Mouse (Mus musculus) stomach, embryonic 16.5 days (tissue): ENCODE measurements around the gene Rbm4. TPM values are rescaled to one million over a fixed set of nuclear protein-coding genes. Genes with fewer than 3 reads are reported as not detected.
"Not testable (repeated sequence)": the region's sequence is repeated elsewhere in the genome, so short reads cannot be mapped to it uniquely, and the experiment has no call there.

ENCODE experiments used
- ATAC-seq: fragments of 200-750 bp; cut with Nextera tagmentation; 2 replicates; pipeline ENCODE4 v1.8.0; 2017; ENCODE audit warnings: moderate number of reproducible peaks, moderate TSS enrichment; ENCODE audit not compliant: insufficient read depth, low FRiP score
- H3K27ac ChIP-seq: fragments of 300-500 bp; sonication (generic); 2 replicates; pipeline ENCODE4 v1.5.1; 2014; ENCODE audit warnings: low read length
- H3K27me3 ChIP-seq: fragments of 300-500 bp; sonication (generic); 2 replicates; pipeline ENCODE4 v1.6.1; 2014; ENCODE audit warnings: low read length, control low read depth, mixed read lengths; ENCODE audit not compliant: control insufficient read depth, insufficient read depth
- H3K36me3 ChIP-seq: fragments of 300-500 bp; sonication (generic); 2 replicates; pipeline ENCODE4 v1.6.1; 2014; ENCODE audit warnings: low read length; ENCODE audit not compliant: control insufficient read depth, insufficient read depth
- H3K4me1 ChIP-seq: fragments of 300-500 bp; sonication (generic); 2 replicates; pipeline ENCODE4 v1.6.1; 2014; ENCODE audit warnings: low read length, control low read depth, mixed read lengths; ENCODE audit not compliant: control insufficient read depth, insufficient read depth
- H3K4me2 ChIP-seq: fragments of 300-500 bp; sonication (generic); 2 replicates; pipeline ENCODE4 v1.6.1; 2014; ENCODE audit warnings: low read depth, low read length, mixed read lengths
- H3K4me3 ChIP-seq: fragments of 300-500 bp; sonication (generic); replicated peaks from 2 replicates; pipeline ENCODE4 v1.5.1; 2014; ENCODE audit warnings: mild to moderate bottlenecking, low read length
- H3K9ac ChIP-seq: fragments of 300-500 bp; sonication (generic); 2 replicates; pipeline ENCODE4 v1.6.1; 2014; ENCODE audit warnings: low read length
- H3K9me3 ChIP-seq: fragments of 300-500 bp; sonication (generic); replicated peaks from 2 replicates; pipeline ENCODE4 v1.6.1; 2016; ENCODE audit warnings: low read length, control low read depth; ENCODE audit not compliant: control insufficient read depth
- WGBS: fragments of 180-500 bp; shearing (Covaris S2); extraction: QIAGEN DNeasy Blood & Tissue Kit; methylation state at CpG from one replicate; pipeline ENCODE4 v1.1.7; 2014; 5-methylcytosine and 5-hydroxymethylcytosine counted together
- polyA plus RNA-seq: library from polyadenylated mRNA; unstranded; fragments of >200 nt; fragmentation: Nextera tagmentation; extraction: Ambion mirVana; gene quantifications from 2 replicates; pipeline ENCODE4 v1.2.1, GENCODE M21; 2015

Rbm4 gene
- polyA plus RNA-seq, 1 experiment from 2014 or later = 47.4 TPM

DNA sequence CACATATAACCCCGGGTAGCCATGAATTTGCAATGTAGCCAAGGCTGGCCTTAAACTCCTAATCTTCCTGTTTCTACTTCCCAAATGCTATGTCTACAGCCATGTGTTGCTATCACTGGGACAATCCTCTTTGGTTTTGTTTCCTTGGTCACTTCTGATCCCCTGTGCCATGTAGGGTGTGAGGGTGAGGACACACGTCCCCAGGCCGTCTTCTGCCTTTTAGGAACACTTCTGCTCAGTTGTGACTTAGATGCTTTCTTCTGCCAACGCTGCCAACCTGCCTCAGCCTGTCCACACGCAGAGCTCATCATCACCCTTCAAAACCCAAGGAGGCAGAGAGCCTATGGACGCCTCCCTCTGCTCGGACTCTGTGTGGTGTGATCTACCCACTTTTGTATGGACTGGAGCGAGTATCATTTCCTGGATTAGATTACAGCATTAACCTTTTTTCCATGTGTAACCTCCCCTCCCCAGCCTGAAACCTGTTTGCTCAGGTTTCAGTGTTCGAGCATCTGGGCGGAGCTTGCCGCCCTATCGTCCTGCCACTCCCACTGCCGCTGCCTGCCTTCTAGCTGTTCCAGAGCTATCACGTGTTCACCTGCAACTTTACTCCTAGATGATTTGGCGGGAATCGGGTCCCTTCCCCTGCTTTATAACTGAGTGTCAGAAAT lies 34.9 kb upstream of the Rbm4 start:
- 46% methylated on average over 16 of the region's 16 CpGs for WGBS
- ATAC-seq = peak; percentile 83
- H3K9me3 ChIP-seq = no peaks in the 10 kb centered on the region
- H3K36me3 ChIP-seq = peaks cover 4% of the 10 kb centered on the region
- peak overlapping the region; percentile 22 for H3K27ac ChIP-seq
- H3K4me2 ChIP-seq = no peak overlapping the region
- H3K9ac ChIP-seq = no peak overlapping the region
- H3K27me3 ChIP-seq = no peaks in the 10 kb centered on the region
- H3K4me1 ChIP-seq = 0 out of 2 replicates have a peak, but pooled peaks cover 3% of the 10 kb centered on the region
- no peak overlapping the region for H3K4me3 ChIP-seq

DNA sequence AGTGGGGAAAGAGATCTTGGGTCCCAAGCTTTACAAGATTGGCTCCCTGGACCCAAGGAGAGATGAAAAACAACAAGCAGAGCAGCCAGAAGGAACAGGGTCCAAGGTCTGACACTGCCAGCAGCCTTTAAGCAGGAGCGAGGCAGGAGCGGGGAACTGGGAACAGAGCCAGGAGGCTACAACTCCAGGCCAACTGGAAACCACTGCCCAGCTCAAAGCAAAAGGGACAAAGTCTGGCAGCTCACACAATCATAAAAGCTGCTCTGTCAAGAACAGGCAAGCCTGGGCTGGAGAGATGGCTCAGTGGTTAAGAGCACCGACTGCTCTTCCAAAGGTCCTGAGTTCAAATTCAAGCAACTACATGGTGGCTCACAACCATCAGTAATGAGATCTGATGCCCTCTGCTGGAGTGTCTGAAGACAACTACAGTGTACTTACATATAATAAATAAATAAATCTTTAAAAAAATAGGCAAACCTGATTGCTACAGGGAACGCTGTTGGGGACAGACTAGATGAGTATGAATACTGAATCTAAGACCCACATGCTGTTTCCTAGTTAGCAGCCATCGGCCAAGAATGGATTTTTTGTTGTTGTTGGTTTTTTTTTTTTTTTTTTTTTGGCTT lies 27.1 kb upstream of the Rbm4 start:
- no peak overlapping the region for H3K4me3 ChIP-seq
- ATAC-seq = peak; percentile 85; the same call in 1 of the 2 replicates
- no peaks in the 10 kb centered on the region for H3K27me3 ChIP-seq
- WGBS = 54% methylated on average over 5 of the region's 5 CpGs
- H3K4me2 ChIP-seq = no peak overlapping the region
- peaks cover 6% of the 10 kb centered on the region; the same call in 1 of the 2 replicates for H3K4me1 ChIP-seq
- H3K27ac ChIP-seq = no peak overlapping the region
- H3K36me3 ChIP-seq = peaks cover 4% of the 10 kb centered on the region
- H3K9ac ChIP-seq = no peak overlapping the region
- no peaks in the 10 kb centered on the region for H3K9me3 ChIP-seq

DNA sequence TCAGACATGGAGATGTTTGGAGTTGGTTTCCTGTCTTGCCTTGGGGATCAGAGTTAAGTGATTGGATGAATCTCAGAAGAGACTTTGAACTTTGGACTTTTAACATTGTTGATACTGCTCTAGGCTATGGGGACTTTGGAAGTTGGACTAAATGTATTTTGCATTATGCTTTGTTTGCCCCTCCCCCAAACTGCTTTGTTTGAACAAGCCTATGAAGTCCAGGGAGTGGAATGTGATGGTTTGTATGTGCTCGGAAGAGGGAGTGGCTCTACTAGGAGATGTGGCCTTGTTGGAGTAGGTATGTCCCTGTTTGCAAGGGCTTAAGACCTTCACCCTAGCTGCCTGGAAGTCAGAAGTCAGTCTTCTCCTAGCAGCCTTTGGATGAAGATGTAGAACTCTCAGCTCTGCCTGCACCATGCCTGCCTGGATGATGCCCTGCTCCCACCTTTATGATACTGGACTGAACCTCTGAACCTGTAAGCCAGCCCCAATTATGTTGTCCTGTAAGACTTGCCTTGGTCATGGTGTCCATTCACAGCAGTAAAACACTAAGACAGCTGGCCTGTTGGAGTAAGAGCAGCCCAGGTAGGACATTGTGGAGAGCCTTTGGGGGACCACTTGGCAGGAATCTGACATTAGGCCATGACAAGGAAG lies 23.6 kb upstream of the Rbm4 start:
- Histone ChIP-seq H3K27ac (peak overlapping the region; percentile 66), H3K9me3 (no peaks in the 10 kb centered on the region)
- ATAC-seq = peak; percentile 66

DNA sequence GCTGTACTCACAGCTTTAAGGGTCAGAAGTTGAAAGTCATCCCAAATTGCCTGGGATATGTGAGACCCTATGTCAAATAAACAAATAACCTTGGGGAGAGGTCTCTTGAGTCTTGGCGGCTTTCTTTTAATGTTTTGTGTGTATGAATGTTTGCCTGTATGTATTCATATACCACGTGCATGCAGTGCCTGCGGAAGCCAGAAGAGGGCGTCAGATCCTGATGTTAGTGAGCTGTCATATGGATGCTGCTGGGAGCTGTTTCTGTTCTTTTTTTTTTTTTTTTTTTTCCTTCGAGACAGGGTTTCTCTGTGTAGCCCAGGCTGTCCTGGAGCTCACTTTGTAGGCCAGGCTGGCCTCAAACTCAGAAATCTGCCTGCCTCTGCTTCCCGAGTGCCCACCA lies 19.3 kb upstream of the Rbm4 start:
- Histone ChIP-seq H3K27ac (no peak overlapping the region), H3K9ac (no peak overlapping the region), H3K36me3 (no peaks in the 10 kb centered on the region), H3K4me2 (no peak overlapping the region), H3K27me3 (no peaks in the 10 kb centered on the region), H3K9me3 (no peaks in the 10 kb centered on the region), H3K4me3 (no peak overlapping the region), H3K4me1 (peaks cover 19% of the 10 kb centered on the region)
- ATAC-seq = no peak
- 82% methylated on average over 5 of the region's 6 CpGs for WGBS

More for the DNA sequence above, 23.6 kb upstream of the Rbm4 start:
- Histone ChIP-seq H3K4me1 (peaks cover 6% of the 10 kb centered on the region; the same call in 1 of the 2 replicates), H3K36me3 (no peaks in the 10 kb centered on the region), H3K4me2 (no peak overlapping the region), H3K4me3 (no peak overlapping the region), H3K9ac (no peak overlapping the region), H3K27me3 (no peaks in the 10 kb centered on the region)
- 28% methylated on average over 1 of the region's 1 CpGs for WGBS

DNA sequence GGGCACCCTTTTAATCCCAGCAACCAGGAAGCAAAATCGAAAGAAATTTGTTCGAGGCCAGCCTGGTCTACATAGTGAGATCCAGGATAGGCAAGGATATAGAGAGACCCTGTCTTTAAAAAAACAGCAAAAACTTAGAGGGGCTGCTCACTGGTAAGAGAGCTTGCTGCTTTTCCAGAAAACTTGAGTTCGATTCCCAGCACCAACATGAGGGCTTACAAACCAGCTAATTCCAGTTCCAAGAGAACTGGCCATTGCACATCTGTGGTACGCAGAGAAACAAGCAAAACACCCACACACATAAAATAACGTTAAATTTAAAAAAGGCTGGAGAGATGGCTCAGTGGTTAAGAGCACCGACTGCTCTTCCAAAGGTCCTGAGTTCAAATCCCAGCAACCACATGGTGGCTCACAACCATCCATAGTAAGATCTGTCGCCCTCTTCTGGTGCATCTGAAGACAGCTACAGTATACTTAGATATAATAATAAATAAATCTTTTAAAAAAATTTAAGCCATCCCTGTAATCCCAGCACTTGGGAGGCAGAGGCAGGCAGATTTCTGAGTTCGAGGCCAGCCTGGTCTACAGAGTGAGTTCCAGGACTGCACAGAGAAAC lies 18.7 kb upstream of the Rbm4 start:
- Histone ChIP-seq H3K4me1 (peaks cover 18% of the 10 kb centered on the region), H3K4me3 (peak overlapping the region; percentile 97), H3K4me2 (peak overlapping the region; percentile 52), H3K9ac (peak overlapping the region; percentile 80), H3K27ac (peak overlapping the region; percentile 93)
- ATAC-seq, H3K27me3 ChIP-seq, H3K36me3 ChIP-seq, H3K9me3 ChIP-seq: not testable (repeated sequence)
- 75% methylated on average over 8 of the region's 8 CpGs for WGBS

DNA sequence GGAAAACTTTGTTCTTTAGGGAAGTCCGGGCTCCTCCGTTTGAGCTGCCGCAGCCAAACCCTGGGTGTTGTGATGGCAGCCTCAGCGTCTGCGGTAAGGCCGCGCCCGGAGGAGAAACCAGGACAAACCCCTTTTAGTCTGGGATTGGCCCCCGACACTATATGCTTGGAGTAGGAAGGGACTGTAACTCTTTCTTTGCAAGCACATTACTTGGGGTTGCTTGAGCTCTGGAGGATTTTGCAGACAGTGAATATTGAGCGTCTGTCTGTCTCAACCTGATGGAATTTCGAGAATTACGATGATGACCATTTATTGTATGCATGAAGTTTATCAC lies 18.2 kb upstream of the Rbm4 start:
- Histone ChIP-seq H3K4me3 (peak overlapping the region; percentile 97), H3K4me2 (peak overlapping the region; percentile 52), H3K27me3 (no peaks in the 10 kb centered on the region), H3K9ac (peak overlapping the region; percentile 80), H3K4me1 (peaks cover 18% of the 10 kb centered on the region), H3K36me3 (no peaks in the 10 kb centered on the region), H3K27ac (peak overlapping the region; percentile 93), H3K9me3 (no peaks in the 10 kb centered on the region)
- 3% methylated on average over 12 of the region's 12 CpGs for WGBS
- no peak for ATAC-seq

DNA sequence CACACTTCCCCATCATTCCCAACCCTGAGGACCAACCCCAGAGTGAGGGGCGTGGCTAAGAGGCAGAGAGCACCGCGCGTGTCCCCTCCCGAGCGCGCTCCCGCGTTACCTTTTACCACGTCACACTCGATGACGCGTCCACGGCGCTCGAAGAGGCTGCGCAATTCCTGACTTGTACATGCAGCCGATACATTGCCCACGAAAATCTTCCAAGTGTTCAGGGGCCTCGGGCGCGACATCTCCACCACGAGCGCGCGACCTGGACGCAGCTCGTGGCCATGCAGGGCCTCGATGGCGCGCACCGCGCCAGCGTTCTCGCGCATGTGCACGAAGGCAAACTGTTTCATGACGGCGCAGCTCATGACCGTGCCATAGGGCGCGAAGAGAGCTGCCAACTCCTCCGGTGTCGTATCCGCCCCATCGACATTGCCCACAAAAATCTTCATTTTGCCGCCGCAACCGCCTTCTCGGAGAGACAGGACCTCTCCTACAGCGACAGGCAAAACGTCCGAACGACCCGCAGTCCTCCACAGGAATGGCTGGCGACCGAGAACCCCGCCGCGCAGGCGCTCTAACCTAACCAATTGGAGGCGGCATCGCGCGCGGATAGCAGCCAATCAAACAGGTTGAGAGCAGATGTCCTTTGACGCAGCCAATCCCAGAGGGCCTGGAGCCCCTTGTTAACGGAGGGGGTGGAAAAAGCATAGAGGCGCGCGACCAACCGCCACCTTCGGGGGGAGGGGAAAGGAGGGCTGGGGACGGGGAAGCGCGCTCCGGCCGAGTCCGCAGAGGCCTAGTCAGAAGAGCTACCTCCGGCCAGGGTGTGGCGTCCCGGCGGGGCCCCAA lies 17.6 kb upstream of the Rbm4 start, which contains the start of the genes Gm21992 and Rbm14:
Gene Gm21992, minus strand, starts transcription at position 550 of the 846 bp plus-strand sequence.
Gene Rbm14, minus strand, starts transcription at position 572 of the 846 bp plus-strand sequence.
- H3K27ac ChIP-seq = peak within 1 kb of the TSS; percentile 94
- under 1% methylated on average over 83 of the region's 83 CpGs for WGBS
- H3K4me2 ChIP-seq = peak within 1 kb of the TSS; percentile 61
- no peaks in the 10 kb centered on the region for H3K9me3 ChIP-seq
- H3K9ac ChIP-seq = peak within 1 kb of the TSS; percentile 80
- H3K4me3 ChIP-seq = peak within 1 kb of the TSS; percentile 97
- peaks cover 18% of the 10 kb centered on the region for H3K4me1 ChIP-seq
- no peaks in the 10 kb centered on the region for H3K36me3 ChIP-seq
- H3K27me3 ChIP-seq = no peaks in the 10 kb centered on the region
- peak; percentile 97 for ATAC-seq

DNA sequence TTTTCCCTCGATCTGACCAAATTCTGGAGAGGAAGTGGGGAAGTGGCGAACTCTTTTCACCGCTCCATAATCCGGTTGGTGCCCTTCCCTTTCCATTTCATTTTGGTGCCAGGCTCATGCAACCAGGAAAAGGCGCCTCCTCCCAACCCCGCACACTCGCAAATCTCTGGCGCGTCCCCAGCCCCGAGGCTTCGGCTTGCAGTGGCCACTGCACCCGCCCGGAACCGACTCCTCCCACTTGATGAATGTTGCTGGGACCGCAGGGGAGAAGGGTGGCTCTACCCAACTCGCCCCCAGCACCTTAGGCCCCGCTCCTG lies 17.0 kb upstream of the Rbm4 start:
- no peaks in the 10 kb centered on the region for H3K27me3 ChIP-seq
- WGBS = 0% methylated on average over 17 of the region's 17 CpGs
- no peak for ATAC-seq
- peaks cover 18% of the 10 kb centered on the region for H3K4me1 ChIP-seq
- peak overlapping the region; percentile 94 for H3K27ac ChIP-seq
- peak overlapping the region; percentile 61 for H3K4me2 ChIP-seq
- peak overlapping the region; percentile 97 for H3K4me3 ChIP-seq
- H3K9me3 ChIP-seq = no peaks in the 10 kb centered on the region
- H3K9ac ChIP-seq = peak overlapping the region; percentile 79
- no peaks in the 10 kb centered on the region for H3K36me3 ChIP-seq
